Mouse (Mus musculus): ENCODE results near the gene Timm17b. TPM values are rescaled to one million over a fixed set of nuclear protein-coding genes. Genes with fewer than 3 reads are reported as not detected.

Timm17b gene
- total RNA-seq, 1 experiment from 2014 or later, result 51.9 TPM

Other genes with a start within 250 kb of the Timm17b start
- gene Prickle3, start 242.1 kb upstream of the Timm17b start, total RNA-seq (2017), result 8.3 and 12.4 TPM in 2 replicates
- 79.7 and 95.8 TPM in 2 replicates for gene Plp2, start 228.0 kb upstream of the Timm17b start, total RNA-seq (2017)
- 0.40 and 0.75 TPM in 2 replicates for gene Magix, start 218.1 kb upstream of the Timm17b start, total RNA-seq (2017)
- 20.3 and 25.5 TPM in 2 replicates for gene Gpkow, start 202.2 kb upstream of the Timm17b start, total RNA-seq (2017)
- gene Wdr45, start 185.0 kb upstream of the Timm17b start, total RNA-seq (2017), result 31.2 and 46.8 TPM in 2 replicates
- not detected in 2 replicates for gene Gm45208, start 177.1 kb upstream of the Timm17b start, total RNA-seq (2017)
- 7.0 and 7.1 TPM in 2 replicates for gene Praf2, start 170.9 kb upstream of the Timm17b start, total RNA-seq (2017)
- gene Ccdc120, start 148.5 kb upstream of the Timm17b start, total RNA-seq (2017), result 1.8 and 2.1 TPM in 2 replicates
- gene Tfe3, start 136.8 kb upstream of the Timm17b start, total RNA-seq (2017), result 9.6 and 12.4 TPM in 2 replicates
- gene Gripap1, start 109.6 kb upstream of the Timm17b start, total RNA-seq (2017), result 48.4 TPM in 2 replicates
- 0.63 and 2.1 TPM in 2 replicates for gene Kcnd1, start 77.1 kb upstream of the Timm17b start, total RNA-seq (2017)
- 73.7 and 89.4 TPM in 2 replicates for gene Otud5, start 58.0 kb upstream of the Timm17b start, total RNA-seq (2017)
- 3.1 and 7.8 TPM in 2 replicates for gene Pim2, start 21.1 kb upstream of the Timm17b start, total RNA-seq (2017)
- 17.2 and 25.7 TPM in 2 replicates for gene Slc35a2, start 15.3 kb upstream of the Timm17b start, total RNA-seq (2017)
- gene Pqbp1, start 88 bp upstream of the Timm17b start, total RNA-seq (2017), result 167 and 186 TPM in 2 replicates
- not detected in 2 replicates for gene Gm10491, start 8.5 kb downstream of the Timm17b start, total RNA-seq (2017)
- 1.2 TPM in 1 of 2 replicates, not detected in the other for gene Gm10490, start 10.2 kb downstream of the Timm17b start, total RNA-seq (2017)
- gene Pcsk1n, start 20.5 kb downstream of the Timm17b start, total RNA-seq (2017), result not detected in 2 replicates
- gene Eras, start 29.2 kb downstream of the Timm17b start, total RNA-seq (2017), result not detected in 2 replicates
- 10.0 and 32.9 TPM in 2 replicates for gene Hdac6, start 48.5 kb downstream of the Timm17b start, total RNA-seq (2017)
- 8.6 and 19.1 TPM in 2 replicates for gene Gata1, start 78.7 kb downstream of the Timm17b start, total RNA-seq (2017)
- gene Glod5, start 119.1 kb downstream of the Timm17b start, total RNA-seq (2017), result not detected in 2 replicates
- 51.2 and 65.4 TPM in 2 replicates for gene Suv39h1, start 175.4 kb downstream of the Timm17b start, total RNA-seq (2017)
- gene Was, start 191.1 kb downstream of the Timm17b start, total RNA-seq (2017), result 97.1 and 98.4 TPM in 2 replicates
- 41.6 and 44.4 TPM in 2 replicates for gene Wdr13, start 233.5 kb downstream of the Timm17b start, total RNA-seq (2017)
- 1,086 and 1,580 TPM in 2 replicates for gene Rbm3, start 246.5 kb downstream of the Timm17b start, total RNA-seq (2017)

All from hematopoietic stem cell, adult 5-6 weeks (primary cell).